Mouse (Mus musculus) liver, adult 10 weeks (tissue): Measurements from ENCODE around the gene Il22. TPM values are rescaled to one million over a fixed set of nuclear protein-coding genes. Genes with fewer than 3 reads are reported as not detected.

Source experiments
- polyA plus RNA-seq: library from polyadenylated mRNA; stranded (reverse); fragments of 350-450 nt; fragmentation: Illumina TruSeq; extraction: RNeasy Lipid Tissue Mini Kit (QIAGEN cat#74804); gene quantifications from one replicate; pipeline ENCODE4 v1.2.3, GENCODE M21; 2014; ENCODE audit warnings: low read depth, low replicate concordance

The Il22 gene
- polyA plus RNA-seq, result not detected

GRCm38 (mm10) chr10:118204642-118205041 is at the start of gene Il22:
TSS of gene Il22 (plus strand) at chr10:118204942.

DNA sequence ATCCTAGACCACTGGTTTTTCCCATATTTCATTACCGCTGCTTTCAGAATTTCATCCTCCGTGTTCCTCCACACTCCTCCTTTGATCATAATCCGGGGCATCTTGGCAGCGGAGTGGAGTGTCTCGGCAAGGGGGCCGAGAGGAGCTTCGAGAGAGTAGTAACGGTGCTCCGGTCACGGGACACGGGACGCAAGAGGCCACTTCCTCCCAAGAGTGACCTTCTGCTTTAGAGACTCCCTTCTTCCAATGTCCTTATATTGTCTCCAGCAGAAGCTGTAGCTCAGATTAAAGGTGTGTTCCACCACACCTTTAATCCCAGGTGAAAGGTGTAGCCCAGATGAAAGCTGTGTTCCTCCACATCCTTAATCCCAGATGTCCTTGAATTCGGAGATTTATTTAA is 35.9 kb downstream of the Il22 start, which contains the start of gene Gm32717:
Gene Gm32717, minus strand, starts transcription at position 101 of the 400 bp plus-strand sequence.

GRCm38 (mm10) chr10:118258388-118258787 is 53.6 kb downstream of the Il22 start, which contains the start of gene Gm32802:
TSS of gene Gm32802 (plus strand) at chr10:118258688.

Other genes with a start within 250 kb of the Il22 start
- 1.1 TPM for gene Mdm1, start 63.1 kb upstream of the Il22 start, polyA plus RNA-seq
- not detected for gene Gm32717, start 35.8 kb downstream of the Il22 start, polyA plus RNA-seq
- not detected for gene Gm32802, start 53.7 kb downstream of the Il22 start, polyA plus RNA-seq
- gene Iltifb, start 90.1 kb downstream of the Il22 start, polyA plus RNA-seq, result not detected
- gene Gm9040, start 122.0 kb downstream of the Il22 start, polyA plus RNA-seq, result not detected
- not detected for gene Gm9044, start 127.5 kb downstream of the Il22 start, polyA plus RNA-seq
- gene Gm9045, start 132.9 kb downstream of the Il22 start, polyA plus RNA-seq, result not detected
- not detected for gene Gm9046, start 138.3 kb downstream of the Il22 start, polyA plus RNA-seq
- gene Gm9048, start 143.7 kb downstream of the Il22 start, polyA plus RNA-seq, result not detected
- not detected for gene Gm9049, start 149.2 kb downstream of the Il22 start, polyA plus RNA-seq
- 0.34 TPM for gene Ifng, start 236.1 kb downstream of the Il22 start, polyA plus RNA-seq